Mouse (Mus musculus): ENCODE results near the gene Rho.

Rho gene

GRCm38 (mm10) chr6:115956418-115956921 lies 24.9 kb downstream of the Rho start:
- no peak for DNase-seq (ENCODE audit: low read depth, low spot score)

- DNase-seq (ENCODE audit: low read depth, low spot score), result no peak
Measured at GRCm38 (mm10) chr6:115956922-115957601, 25.5 kb downstream of the Rho start.

GRCm38 (mm10) chr6:115957681-115958080 lies 26.1 kb downstream of the Rho start:
- no peak for DNase-seq (ENCODE audit: low read depth, low spot score)

- no peak for DNase-seq (ENCODE audit: low read depth, low spot score)
Measured at GRCm38 (mm10) chr6:115958445-115958844, 26.9 kb downstream of the Rho start.

- DNase-seq (ENCODE audit: low read depth, low spot score), result no peak
Measured at GRCm38 (mm10) chr6:115959151-115959691, 27.7 kb downstream of the Rho start.

GRCm38 (mm10) chr6:115960322-115960721 lies 28.8 kb downstream of the Rho start:
- DNase-seq (ENCODE audit: low read depth, low spot score), result no peak

- no peak for DNase-seq (ENCODE audit: low read depth, low spot score)
Measured at GRCm38 (mm10) chr6:115961743-115962142, 30.2 kb downstream of the Rho start.

- DNase-seq (ENCODE audit: low read depth, low spot score), result no peak
Measured at GRCm38 (mm10) chr6:115962439-115963085, 31.0 kb downstream of the Rho start.

GRCm38 (mm10) chr6:115963656-115964055 lies 32.1 kb downstream of the Rho start:
- DNase-seq (ENCODE audit: low read depth, low spot score), result no peak

GRCm38 (mm10) chr6:115966227-115966966 lies 34.8 kb downstream of the Rho start:
- no peak for DNase-seq (ENCODE audit: low read depth, low spot score)

- no peak for DNase-seq (ENCODE audit: low read depth, low spot score)
Measured at GRCm38 (mm10) chr6:115967291-115967880, 35.8 kb downstream of the Rho start.

GRCm38 (mm10) chr6:115968086-115968485 lies 36.5 kb downstream of the Rho start:
- DNase-seq (ENCODE audit: low read depth, low spot score), result no peak

- DNase-seq (ENCODE audit: low read depth, low spot score), result no peak
Measured at GRCm38 (mm10) chr6:115968700-115969099, 37.2 kb downstream of the Rho start.

GRCm38 (mm10) chr6:115969103-115969502 lies 37.6 kb downstream of the Rho start:
- DNase-seq (ENCODE audit: low read depth, low spot score), result no peak

- no peak for DNase-seq (ENCODE audit: low read depth, low spot score)
Measured at GRCm38 (mm10) chr6:115969952-115970351, 38.4 kb downstream of the Rho start.

- no peak for DNase-seq (ENCODE audit: low read depth, low spot score)
Measured at GRCm38 (mm10) chr6:115971273-115972060, 39.9 kb downstream of the Rho start.

- DNase-seq (ENCODE audit: low read depth, low spot score), result no peak
Measured at GRCm38 (mm10) chr6:115972083-115972764, 40.7 kb downstream of the Rho start.

- DNase-seq (ENCODE audit: low read depth, low spot score), result no peak
Measured at GRCm38 (mm10) chr6:115973139-115973875, 41.8 kb downstream of the Rho start.

GRCm38 (mm10) chr6:115973881-115974662 lies 42.5 kb downstream of the Rho start:
- no peak for DNase-seq (ENCODE audit: low read depth, low spot score)

All from retina, adult 2 months (tissue).